Mouse (Mus musculus): Measurements from ENCODE around the gene Slc12a4.

DNA sequence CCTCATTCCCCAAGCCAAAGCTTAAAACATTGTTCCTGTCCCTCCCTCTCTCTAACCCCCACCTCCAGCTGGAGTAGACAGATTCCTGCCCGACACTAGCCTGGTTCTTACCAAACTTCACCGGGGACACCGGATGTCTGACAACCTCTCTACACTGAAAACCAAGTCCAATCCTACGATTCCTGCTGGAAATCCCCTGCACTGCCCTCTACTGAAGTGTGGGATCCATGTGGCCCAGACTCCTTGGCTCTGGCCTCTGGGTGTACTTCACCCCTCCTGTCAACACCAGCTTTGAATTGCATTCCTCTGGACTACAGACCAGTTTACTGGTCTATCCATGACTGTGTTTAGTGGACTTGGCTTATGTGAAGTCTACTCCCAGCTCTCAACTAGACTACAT is 9.3 kb downstream of the Slc12a4 start:
- TF ChIP-seq POLR2A (IDR thresholded peaks at IDR 0.05; ENCODE audit: borderline replicate concordance, extremely low read depth, low read depth, low read length) (no peak), CTCF (IDR thresholded peaks at IDR 0.05; ENCODE audit: insufficient read depth, low read length) (no peak)
